Mouse (Mus musculus) cerebellum, adult 11-12 months (tissue): ENCODE data around the gene 1700025G04Rik.

Experiments used
- DNase-seq: peaks from one replicate; pipeline ENCODE4 v3.0.0; 2022

1700025G04Rik gene

DNA sequence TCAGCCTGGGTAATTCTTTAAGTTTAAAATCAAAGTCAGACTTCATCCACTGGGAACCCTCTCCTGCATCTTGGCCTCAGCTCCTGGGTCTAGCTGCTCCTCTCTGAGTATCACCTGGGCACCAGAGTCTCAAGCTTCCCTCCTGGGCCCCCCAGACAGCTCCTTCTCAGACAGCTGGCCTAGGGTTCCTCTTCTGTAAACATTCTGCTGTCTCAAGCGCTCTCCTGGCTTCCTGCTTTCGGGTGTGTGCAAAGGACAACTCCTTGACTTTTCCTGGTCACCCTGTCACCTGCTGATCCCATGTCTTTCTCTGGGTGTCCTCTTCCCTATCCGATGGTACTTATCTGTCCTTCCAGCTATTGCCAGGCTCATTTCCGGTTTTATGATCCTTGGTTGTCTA, 99.3 kb downstream of the 1700025G04Rik start:
- no peak for DNase-seq

DNA sequence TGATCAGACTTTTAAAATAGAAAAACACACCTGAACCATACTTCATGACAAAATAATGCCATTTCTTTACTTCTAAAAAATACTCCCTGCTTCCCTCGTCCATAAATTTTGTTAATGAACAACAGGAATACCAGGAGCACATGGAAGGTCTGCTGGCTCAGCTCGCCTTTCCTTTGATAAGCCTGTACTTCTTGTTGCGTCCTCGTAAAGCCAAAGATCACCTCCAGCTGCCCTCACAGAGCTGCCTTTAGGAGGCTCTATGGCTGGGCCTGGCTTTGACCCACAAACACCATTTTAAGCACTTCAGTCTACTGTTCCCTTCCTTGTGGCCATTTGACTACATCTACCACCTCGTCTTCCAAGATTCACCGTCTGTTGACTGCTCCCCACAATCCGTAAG, 101.2 kb downstream of the 1700025G04Rik start:
- no peak for DNase-seq

DNA sequence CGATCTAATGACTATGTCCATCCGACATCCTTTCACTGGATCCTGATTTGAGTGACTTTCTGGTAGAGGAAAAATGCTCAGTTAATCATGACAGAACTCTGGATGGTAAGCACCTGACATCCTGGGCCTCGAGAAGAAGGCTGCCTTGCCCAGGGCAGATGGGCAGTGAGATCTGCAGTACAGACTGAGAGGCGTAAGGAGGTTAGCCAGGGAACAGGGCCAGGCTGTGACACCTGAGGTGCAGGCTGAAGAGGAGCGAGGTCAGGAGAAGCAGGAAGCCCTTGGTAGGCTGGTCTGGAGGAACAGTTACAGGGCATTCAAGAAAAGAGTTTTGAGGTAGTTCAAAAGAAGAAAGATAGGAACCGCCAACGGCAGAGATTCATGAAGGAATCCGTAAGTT, 101.9 kb downstream of the 1700025G04Rik start:
- peak; percentile 82 for DNase-seq

DNA sequence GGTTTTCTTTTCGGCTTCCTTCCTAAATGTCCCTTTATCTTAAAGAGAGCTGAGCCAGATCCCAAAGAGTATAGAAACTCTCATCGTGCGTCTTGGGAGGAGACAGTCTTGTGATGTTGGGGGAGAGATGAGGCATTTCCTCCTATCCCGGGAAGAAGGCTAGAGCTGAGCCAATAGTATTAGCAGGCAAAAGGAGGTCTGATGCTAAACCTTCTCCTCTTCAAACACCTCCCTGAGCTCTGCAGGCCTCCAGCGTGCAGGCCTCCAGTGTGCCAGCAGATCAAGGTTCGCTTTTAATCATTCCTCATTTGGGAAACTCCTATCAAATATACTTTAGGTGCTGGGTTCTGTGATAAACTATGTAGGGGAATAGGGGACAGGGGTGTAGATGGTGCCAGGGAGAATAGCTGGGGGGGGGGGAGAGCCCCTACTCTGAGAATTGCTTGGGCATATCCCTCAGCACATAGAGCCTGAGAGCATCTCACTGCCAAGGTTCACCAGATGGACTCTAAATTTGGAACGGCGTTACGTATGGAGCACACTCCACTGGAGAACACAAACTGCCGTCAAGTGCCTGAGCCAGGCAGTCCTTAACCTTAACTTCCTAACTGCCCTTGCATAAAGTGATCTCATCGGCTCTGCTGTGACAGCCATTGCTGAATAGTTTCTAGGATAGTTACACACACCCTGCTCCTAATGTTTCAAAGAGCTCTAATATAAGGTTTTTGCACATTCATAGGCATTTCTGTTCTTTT, 103.7 kb downstream of the 1700025G04Rik start:
- peak; percentile 87 for DNase-seq

DNA sequence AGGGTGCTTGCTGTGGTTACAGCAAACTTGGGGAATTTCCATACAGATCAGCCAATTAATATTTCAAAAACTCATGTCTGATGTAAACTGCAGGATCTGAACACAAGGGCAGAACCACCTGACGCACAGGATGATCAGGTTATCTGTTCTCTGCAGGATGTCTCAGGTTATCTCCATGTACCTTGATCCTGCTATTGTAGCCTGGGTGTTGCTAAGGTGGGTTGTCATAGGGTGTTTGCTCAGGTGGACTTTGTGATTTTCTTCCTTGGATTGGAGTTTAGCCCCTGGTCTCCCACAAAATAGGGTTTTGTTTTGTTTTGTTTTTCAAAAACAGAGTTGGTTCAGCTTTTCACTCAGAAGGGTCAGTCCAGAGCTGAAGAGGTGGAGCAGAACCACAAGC, 104.9 kb downstream of the 1700025G04Rik start:
- no peak for DNase-seq

DNA sequence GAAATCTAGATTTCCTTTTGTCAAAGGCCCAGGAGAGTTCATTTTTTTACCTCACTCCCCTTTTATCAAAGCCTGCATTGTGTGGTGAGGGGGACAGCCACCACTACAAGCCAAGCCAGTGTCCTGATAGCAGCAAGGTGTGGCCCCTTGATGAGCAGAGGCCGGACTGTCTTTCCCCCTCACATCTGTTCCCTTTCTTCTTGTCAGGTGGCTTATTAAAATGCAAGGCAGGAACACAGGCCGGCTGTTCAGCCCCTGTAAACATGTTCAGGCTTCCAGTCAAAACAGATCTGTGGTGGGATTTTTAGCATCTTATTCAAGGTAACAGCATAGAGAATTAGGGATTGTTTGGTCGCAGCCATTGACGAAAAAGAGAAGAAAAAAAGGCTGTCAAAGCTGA, 105.9 kb downstream of the 1700025G04Rik start:
- DNase-seq: no peak

DNA sequence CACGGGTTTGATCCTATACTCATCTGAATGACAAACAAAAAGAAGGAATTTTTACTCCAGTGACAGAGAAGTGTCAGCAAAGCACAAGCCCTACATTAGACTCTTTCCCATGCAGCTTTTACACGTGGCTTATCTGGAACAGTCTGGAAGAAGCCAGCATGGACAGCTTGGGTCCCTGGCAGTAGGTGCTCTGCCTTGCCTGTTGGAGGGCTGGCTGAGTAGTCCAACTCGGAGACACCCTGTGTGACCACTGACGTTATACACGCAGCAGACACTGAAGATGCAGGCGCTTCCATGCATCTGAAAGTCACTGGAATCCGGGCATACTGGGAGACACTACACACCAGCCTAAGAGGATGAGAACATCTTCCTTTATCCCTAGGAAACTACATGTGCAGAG, 109.4 kb downstream of the 1700025G04Rik start:
- DNase-seq: peak; percentile 74

DNA sequence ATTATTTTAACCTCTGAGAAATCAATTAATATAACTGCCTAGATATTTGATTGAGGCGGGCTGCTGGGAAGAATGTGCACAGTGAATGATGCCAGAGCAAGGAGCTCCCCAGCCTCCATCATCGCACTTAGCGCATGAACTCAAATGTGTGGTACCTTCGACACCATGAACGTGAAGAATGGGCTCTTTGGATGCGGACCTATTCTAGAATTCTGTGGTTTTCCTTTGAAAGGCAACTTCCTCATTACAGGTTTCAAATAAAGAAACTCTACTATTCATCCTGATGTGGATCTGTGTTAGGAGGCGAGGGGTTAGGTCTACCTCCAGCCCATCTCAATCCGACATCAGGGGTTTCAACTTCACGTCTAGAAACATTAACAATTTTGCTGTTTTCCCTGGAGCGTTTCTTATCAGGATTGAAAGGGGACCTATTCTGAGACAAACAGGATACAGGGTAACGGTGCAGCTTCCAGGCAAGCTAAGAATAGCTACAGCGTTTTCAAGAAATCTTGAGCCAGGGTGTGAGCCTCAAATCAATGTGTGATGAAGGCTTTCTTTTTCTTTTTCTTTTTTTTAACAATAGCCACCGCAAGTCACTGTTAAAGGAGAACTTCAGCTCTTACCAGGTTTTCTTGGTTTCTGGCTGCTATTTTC, 110.0 kb downstream of the 1700025G04Rik start:
- DNase-seq: no peak

DNA sequence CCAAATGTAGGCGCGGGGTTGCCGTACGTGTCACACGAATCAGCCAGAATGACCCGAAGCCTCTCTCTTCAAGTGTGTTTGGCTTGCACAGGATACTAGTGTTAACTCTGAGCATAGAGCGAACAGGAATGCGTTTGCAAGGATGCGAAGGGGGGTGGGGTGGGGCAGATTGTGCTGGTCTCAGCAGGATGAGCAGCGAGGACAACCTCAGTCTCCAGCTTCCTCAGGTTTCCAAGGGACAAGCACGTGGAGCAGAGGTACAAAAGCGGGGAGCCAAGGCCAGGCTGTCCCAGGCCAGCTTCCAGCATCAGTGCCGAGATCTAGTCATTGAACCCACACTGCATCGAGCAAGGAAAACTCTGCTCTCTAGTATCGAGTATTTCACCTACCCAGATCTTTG, 111.2 kb downstream of the 1700025G04Rik start:
- no peak for DNase-seq

DNA sequence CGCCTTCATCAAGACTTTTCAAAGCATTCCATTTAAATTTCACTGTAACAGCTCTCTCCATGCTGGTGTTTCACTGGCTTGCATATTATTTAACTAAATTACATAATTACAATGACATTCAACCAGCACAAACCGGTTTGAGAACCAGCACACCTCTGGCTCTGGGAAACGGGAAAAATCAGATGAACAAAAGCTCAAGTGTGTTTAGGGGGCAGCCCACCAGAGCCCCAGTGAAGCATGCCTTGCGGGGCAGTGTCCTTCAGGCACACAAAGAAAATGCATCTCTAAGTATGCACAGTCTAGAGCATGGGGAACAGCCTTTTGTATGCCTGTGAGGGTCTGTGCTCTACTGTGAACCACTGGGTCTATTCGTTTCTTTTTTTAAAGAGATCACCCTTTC, 112.3 kb downstream of the 1700025G04Rik start:
- no peak for DNase-seq

DNA sequence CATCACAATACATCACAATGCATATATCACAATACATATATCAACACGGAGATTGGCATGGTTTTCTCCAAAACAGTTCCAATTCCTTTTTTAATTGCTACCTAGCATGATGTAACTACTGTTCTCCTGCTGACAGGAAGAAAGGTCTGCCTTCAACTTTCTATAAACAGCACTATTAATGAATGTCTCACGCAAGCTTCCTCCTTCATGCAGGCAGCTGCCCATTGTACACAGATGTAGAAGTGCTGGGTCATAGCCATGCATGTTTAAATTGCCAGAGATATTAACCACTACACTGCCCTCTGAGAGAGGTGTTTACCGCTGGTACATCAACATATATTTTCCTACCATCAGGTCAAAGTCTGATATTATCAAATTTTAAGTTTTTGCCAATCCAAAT, 113.1 kb downstream of the 1700025G04Rik start:
- no peak for DNase-seq

DNA sequence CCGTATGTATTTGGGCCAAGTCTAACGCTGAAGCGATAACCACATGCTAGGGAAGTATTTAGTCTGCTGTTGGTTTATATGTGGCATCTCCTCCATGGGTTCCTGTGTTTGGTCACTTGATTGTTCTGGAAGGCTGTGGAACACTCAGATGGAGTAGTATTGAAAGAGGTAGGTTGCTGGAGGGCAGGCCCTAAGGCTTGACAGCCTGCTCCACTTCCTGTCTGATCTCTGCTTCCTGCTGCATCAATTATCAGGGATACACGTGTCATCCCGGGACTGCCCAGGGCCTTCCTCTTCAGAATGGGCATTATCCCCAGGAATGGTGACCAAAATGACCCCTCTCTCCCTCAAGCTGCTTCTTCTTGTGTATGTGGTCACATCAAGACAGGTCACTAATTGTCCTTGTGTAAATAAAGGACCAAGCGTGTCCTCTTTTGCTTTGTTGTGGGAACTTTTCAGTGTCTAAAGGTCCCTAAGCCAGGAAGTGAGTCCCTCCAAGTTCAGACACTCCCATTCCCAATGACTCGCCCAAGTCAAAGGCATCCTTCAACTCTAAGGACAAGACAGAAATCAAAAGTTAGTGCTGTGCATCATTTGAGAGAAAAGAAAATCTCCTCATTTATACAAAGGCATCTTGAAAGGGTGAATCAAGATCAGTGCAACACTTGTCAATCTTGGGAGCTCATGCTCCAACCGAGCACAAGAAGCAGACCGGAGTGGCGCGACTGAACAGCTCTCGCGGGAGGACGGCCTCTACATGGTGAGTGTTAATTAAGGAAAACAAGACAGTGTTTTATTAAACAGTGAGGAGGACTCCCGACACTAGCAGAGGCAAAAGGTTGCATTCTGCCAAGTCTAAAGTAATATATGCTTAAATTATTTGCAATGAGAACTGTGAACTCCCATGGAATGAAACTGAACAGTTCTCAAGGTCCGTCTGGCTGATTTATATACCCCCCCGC, 114.2 kb downstream of the 1700025G04Rik start:
- DNase-seq: no peak

DNA sequence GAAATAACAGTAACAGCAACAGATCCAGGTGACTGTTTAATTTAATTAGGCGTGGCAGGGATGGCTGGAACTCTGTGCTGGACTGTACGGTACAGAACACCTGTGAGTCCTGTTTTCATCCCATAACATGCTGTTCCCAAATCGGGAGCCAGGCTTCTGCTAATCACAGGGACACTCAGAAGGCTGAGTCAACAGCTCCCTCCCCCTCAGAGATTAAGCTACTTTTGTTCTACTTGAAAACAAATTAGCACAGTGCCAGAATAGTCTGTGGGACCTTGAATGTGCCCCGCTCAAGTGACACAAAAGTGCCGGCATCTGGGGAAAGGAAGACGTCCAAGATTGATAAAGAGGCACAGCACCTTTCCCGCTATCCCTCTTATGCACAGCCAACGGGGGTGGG, 115.0 kb downstream of the 1700025G04Rik start:
- DNase-seq: no peak

DNA sequence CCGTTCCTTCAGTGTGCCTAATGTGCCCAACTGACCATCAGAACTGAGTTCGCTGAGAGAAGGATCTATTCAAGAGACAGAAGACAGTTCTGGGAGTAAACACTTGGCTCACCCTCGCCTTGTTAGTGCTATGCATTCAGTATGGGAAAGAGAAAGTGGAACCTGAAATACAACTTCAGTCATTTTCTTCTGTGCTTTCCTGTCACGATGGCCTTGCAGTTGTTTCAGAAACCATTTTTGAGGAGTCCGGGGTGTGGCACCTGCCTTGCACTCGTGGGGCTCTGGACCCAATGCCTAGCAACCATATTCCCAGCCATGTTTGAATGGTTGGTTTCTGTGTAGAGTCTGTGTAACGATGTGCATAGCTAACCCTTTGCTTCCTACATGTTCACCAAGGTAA, 115.5 kb downstream of the 1700025G04Rik start:
- no peak for DNase-seq

DNA sequence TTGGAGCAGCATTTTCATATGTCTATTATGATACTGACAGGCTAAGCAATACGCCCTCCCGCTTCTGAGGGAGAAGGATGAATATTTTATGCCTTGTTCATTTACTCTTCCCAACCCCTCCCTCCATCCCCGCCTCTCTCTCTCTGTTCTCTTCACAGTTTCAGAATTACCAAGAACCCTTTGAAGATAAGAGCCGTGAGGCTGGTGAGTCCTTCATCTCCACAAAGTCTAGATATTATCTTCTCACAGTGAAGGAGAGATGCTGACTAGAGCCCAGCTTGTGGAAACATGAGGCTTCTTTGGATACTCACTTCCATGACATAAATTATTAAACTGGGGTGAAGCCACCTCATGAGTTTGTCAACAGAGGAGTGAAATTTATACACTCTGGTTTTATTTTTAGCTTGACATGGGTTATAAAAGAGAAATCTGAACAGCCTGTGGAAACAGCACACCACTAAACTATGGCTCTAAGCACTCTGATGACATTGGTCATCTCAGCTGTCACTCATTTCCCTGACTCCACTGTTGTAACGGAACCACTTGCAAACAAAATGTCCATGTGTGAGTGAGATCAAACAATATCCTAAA, 116.7 kb downstream of the 1700025G04Rik start:
- DNase-seq: no peak

DNA sequence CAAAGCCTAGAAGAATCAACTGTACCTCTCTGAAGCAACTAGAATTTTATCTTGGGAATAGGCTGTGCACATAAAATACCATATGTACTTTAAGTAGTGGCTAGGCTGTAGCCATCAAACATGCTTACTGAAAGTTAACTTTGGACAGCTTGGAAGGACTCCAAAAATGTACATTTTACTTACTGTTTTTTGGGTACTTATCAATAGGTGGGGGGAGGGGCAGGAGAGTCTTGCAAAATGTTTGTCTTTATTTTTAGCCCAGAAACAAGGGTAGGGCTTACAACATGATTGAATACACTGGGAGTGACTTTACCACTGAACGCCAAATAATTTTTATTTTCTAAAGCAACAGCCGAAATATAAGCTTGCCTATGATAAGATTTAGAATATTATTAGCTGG, 118.3 kb downstream of the 1700025G04Rik start:
- no peak for DNase-seq

DNA sequence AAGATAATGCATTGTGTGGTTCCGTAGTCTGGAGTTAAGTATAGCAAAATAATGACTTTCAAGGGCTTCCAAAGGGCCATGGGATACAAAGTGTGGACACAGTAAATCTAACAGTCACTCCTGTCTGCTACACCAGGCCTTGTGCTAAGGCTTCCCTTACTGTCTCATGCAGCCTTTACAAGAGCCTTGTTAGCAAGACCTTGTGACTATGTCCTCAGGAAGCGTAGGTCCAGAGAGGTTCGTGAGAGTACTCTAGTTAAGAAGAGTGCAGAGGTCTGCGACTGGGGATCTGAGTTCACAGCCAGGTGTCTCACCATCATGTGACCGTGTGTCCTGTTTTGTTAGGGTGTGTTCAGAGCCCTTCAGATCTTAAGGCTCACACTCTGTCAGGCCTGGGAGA, 121.8 kb downstream of the 1700025G04Rik start:
- no peak for DNase-seq

DNA sequence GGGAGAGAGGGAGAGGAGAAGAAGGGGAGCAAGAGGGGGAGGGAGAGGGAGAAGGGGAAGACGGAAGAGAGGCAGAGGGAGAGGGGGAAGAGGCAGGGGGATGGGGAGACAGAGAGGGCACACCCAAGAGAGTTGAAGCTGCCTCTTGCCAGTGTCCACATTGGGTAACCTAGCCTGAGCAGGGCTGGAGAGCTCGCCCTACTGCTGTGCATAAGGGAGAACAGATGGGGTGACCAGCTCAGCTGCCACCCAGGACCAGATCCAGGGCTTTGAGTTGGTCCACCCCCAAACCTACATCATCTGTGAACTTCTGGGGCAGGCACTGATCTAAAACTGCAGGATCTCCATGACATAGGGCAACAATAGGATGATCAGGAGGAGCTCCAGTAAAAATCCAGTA, 125.1 kb downstream of the 1700025G04Rik start:
- no peak for DNase-seq

DNA sequence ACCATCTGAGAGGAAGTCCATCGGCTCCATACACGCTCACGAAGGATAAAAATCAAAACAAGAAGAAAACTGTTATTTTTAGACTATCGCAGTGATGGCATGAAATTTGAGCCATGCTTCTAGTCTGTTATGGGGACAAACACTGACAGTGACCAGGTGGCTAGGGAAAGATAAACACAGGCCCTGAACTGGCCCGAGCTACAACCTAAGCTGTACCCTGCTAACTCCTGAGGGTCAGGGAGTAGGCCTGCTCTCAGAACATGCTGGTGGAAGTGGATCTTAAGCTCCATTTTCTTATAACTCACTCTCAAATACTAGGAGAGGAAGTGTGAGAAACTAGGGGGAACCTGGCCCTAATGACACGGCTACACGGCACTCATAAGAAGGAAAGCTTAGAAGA, 126.7 kb downstream of the 1700025G04Rik start:
- DNase-seq: no peak

DNA sequence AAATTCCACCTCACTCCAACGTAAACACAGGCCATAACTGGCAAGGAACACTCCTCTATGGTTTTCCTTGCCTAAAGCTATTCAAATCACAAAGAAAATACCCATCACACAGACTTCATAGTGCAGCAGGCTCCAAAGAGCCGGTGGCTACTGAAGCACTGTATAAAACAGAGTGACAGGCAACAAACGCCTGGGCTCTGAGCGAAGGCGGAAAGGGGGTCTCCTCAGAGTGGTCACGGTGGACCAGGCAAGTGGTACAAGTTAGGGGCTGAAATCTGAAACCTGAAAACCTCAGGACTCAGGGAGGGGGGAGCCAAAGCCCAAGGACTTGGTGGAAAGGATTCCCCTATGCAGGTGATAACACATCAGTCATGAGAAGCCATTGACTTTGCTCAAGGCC, 127.8 kb downstream of the 1700025G04Rik start:
- no peak for DNase-seq

DNA sequence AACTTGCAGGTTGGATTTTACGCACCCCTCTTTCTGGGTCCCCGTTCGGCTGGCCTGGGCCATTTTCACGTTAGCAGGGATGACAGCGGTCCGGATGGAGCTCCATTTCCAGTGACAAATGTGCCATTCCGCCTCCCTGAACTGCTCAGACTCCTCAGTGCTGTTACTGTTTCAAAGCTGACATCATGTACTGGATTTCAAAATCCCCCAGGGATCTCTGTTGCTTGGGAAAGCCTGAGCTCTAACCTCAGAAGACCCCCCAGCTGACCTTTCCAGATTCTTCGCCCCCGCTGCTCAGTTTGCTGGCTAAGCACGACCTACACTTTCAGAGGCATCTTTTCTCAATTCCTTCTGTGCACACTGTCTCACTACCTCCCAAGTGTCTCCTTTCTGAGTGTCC, 128.7 kb downstream of the 1700025G04Rik start:
- DNase-seq: no peak

DNA sequence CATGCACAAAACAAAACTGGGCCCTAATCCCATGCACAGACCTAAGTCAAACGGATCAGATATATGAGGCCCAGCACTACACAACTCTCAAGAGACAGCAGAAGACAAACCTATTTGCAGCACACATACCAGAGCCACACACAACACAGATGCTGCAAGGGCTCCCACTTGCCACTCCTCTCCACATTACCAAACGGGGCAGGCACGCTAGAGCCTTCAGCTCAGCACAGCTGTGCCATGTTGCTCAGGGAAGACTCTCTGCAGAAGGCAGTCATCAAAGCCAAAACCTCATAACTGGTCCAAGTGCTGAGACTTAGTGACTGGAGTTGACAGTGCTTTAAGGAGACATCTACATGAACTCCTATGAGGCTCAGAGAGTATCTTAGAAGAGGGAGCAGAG, 130.9 kb downstream of the 1700025G04Rik start:
- no peak for DNase-seq

DNA sequence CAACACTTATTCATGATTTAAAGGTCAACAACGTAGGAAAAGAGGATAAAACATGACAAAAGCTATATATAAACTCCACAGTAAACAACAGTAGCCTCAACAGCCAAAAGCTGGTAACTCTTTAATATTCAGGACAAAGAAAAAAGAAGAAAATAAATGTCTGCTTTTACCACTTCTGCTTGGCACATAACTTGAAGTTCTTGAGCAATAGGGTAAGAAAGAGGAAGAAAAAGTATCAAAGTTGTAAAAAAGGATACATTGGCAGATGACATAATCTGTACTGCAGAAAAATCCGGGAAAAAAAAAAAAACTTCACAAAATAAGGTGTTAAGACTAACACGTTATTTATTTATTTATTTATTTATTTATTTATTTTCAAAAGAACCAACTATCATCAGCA, 131.5 kb downstream of the 1700025G04Rik start:
- DNase-seq: no peak
